Mouse (Mus musculus): ENCODE measurements around the gene Smim26. TPM values are rescaled to one million over a fixed set of nuclear protein-coding genes. Genes with fewer than 3 reads are reported as not detected.
A peak's percentile ranks its signal among the peaks of the same experiment; 100 is the strongest.

The Smim26 gene
- total RNA-seq, 2 experiments from 2014 or later: 54.7 to 56.1 TPM

DNA sequence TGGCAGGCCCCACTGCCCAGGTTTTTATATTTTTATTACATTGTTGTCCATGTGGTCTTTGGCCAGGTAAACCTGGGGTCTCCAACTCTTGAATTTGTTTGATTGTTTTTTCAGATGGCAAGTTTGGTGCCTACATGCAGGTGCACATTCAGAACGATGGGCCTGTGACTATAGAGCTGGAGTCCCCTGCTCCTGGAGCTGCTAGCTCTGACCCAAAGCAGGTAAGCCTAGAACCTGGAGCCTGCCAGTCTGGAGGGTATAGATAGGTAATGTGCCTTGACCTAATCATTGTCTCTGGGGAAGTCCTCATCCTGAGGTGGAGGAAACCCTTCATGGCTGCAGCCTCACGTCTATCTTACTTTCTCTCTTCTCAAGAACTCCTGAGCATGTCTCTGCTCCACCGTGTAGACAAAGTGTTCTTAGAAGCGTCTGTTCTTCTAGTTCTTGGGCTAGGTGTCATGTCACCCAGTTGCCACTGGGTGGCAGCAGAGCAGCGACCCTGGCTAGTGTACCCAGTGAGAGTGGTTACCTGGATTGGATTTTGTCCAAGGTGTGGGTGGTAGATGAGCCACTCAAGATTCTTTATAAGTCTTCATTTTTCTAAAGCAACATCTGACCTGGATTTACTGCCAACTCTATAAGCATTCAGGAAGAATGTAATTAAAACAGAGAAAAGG is 41.9 kb downstream of the Smim26 start:
- DNase-seq (ENCODE audit: low spot score in 2 of 2): peak; percentile 57 to 69

DNA sequence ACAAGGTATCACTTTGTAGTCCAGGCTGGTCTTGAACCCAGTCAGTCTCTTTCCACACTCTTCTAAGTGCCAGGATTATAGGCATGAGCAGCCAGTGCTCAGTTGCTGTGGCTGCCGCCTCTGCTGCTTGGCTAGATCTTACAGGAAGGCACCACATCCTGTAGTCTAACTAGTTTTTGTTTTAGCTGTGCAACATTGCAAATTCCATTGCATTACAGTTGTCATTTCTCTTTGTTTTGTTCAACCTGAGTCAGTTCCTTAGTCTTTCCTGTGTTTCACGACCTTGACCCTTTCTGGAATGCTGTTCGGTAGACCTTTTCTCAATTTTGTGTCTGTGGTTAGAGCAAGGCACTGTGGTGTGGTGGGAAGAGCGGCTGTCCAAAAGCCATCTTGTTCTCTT is 43.4 kb downstream of the Smim26 start:
- DNase-seq (ENCODE audit: low spot score in 2 of 2): no peak

DNA sequence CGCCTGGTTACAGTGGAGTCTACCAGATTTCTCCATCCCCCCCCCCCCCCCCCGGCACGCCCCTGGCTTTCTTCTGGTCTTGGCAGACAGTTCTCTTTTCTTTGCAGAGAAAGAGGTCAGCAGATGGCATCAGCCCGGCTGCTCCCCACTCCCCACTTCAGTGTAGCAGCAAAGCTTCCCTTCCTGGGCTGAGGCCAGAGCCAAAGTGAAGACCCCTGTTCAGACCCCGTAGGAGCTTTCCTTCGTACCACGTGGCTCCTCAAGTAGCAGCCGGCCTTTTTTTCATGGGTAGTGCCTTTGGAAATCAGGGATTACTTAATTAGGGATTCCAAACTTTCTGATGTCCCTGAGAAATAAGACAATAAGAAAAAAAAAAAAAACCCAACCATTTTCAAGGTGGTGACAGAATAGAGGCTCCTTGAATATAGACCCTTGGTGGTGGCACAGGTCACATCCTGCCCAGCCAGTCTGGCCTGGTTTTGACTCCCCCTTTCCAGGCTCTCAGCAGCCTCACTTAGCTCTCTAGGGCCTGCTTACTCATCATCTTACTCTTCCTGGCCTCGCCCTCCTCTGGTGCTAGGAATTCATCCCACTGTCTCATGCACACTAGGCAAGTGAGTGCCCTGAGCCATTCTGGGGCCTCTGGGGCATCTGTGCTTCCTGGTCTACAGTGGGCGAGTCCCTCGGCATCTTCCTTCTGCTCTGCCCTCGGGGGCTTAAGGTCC is 44.0 kb downstream of the Smim26 start:
- no peak for DNase-seq (ENCODE audit: low spot score in 2 of 2)

DNA sequence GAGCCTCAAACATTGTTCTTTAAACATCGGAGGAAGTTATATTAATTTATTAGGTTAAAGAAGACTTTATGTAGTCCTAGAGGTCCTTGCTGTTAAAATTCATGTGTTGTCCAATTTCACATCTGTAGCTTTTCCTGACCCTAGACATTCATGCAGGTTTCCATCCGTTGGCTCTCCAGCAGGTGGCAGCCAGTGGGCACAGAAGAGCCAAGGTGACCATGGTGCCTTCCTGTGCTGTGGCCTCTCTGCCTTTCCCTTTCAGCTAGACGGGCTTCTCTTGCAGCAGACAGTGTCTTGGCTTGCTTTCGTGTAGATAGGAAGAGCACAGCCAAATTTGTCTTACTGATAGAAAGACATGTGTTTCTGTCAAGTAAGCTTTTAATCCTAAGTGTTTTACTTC is 44.9 kb downstream of the Smim26 start:
- peak in 1 of 2 experiments; percentile 45 for DNase-seq (ENCODE audit: low spot score in 2 of 2)

DNA sequence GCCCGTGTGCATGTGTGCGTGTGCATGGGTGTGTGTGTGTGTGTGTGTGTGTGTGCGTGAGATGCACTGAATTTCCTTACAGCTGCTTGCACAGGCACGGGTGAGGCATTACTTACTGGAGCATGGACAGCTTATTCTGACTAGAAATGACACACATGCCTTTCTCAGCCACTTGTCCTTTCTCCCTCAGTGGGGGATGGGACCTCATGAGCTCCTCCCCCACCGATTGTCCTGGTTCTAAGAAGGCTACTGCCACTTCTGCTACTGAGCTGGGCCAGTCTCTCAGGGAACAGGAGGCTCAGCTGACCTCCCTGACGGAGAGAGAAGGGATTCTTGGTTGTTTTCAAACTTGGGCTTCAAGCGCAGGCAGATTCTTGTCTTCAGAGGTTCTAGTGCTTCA is 46.2 kb downstream of the Smim26 start:
- no peak for DNase-seq (ENCODE audit: low spot score in 2 of 2)

DNA sequence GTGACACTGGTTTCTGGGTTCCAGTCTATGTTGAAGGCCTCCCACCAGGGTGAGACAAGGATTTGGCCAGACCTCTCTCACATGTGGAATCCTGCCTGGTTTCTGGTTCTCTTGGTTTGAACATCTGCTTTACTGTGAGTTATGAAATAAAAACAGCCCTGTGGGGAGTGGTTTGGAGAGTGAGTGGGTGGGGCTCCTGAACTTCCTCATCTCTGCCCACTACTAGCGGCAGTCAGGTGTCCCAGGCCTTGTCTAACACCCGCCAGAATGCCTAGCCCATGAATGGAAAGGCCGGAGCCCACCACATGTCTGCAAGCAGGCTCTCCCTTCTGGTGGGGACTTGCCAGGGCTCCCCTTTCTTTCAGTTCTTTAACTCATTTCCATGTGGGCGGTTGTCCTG is 48.1 kb downstream of the Smim26 start:
- DNase-seq (ENCODE audit: low spot score in 2 of 2): no peak

Small RNAs within 50 kb of the gene (microRNA-seq; reads per million reads assigned to microRNA genes)
- gene Gm24823 (ENCODE audit: borderline number of aligned reads in 2 of 2): 0 reads per million in 2 experiments

Other genes starting within 250 kb of the Smim26 start
- 10 to 100 TPM; 21.9 to 23.1 TPM for gene Kat14, start 225.1 kb upstream of the Smim26 start, total RNA-seq (2021)
- gene Pet117, start 225.1 kb upstream of the Smim26 start, total RNA-seq (2021): 1 to 10 TPM; 5.2 to 8.5 TPM
- gene Dzank1, start 66.6 kb upstream of the Smim26 start, total RNA-seq (2021): 1 to 10 TPM; 5.2 to 6.2 TPM
- 10 to 100 TPM; 17.2 to 19.0 TPM for gene Polr3f, start 66.3 kb upstream of the Smim26 start, total RNA-seq (2021)
- gene Rbbp9, start 43.2 kb upstream of the Smim26 start, total RNA-seq (2021): 10 to 100 TPM; 24.6 to 25.0 TPM
- gene Sec23b, start 37.8 kb upstream of the Smim26 start, total RNA-seq (2021): 10 to 100 TPM; 67.0 to 81.9 TPM
- gene Dtd1, start 5.8 kb downstream of the Smim26 start, total RNA-seq (2021): 10 to 100 TPM; 17.4 to 18.1 TPM
- not detected for gene Scp2d1, start 229.6 kb downstream of the Smim26 start, total RNA-seq (2021)

Data from adrenal gland, adult 18-20 months (tissue).